Comparison of ENCODE assay signal across 12 mouse cellular contexts in genomic region chr1:132364388-132364787, GRCm38 (mm10). TPM values are rescaled to one million over a fixed set of nuclear protein-coding genes. Genes with fewer than 3 reads are reported as not detected.
DNase-seq lines count a peak whose midpoint lies in the region; ATAC-seq and TF ChIP-seq lines count a peak whose summit lies in the region.
"Had no signal": no experiment of that assay in that cellular context is flagged by ENCODE, and none has a peak within 500 bp of the region (broad histone marks: within the 10 kb centered on the region; RNA-seq: fewer than 3 reads in every experiment).

No protein-coding gene starts in this region.

- ATAC-seq in embryonic facial prominence, embryonic 12.5 days (ENCODE audit: insufficient number of reproducible peaks, insufficient read depth, low FRiP score, low TSS enrichment) = no peak
- no peak for ATAC-seq in liver, embryonic 14.5 days (ENCODE audit: insufficient read depth)

- H3K4me1 ChIP-seq in embryonic facial prominence, embryonic 12.5 days = no peaks in the 10 kb centered on the region
- H3K4me1 ChIP-seq in embryonic facial prominence, embryonic 10.5 days = peaks cover 21% of the 10 kb centered on the region
- H3K4me1 ChIP-seq in liver, embryonic 14.5 days (replicated peaks; ENCODE audit: control insufficient read depth in 2 of 2, insufficient read depth in 2 of 2, low read length in 1 of 2) = peaks cover 13 to 34% of the 10 kb centered on the region in 2 experiments

- no peak for DNase-seq in embryonic facial prominence, embryonic 10.5 days (ENCODE audit: low spot score)
- DNase-seq in left cerebral cortex, adult 2 months (ENCODE audit: extremely low spot score in 1 of 2, low spot score in 2 of 2) = peak in 1 of 2 experiments; percentile 51
- no peak for DNase-seq in left cerebral cortex, postnatal 14 days (ENCODE audit: low spot score in 2 of 2)
- DNase-seq in Muller cell, postnatal 12 days (ENCODE audit: inconsistent ontology term) = peak; percentile 55
- DNase-seq in liver, embryonic 14.5 days (ENCODE audit: low read depth in 3 of 3, low spot score in 3 of 3) = no peak
- no peak for DNase-seq in kidney, adult 18-20 months
- DNase-seq in T-cell, adult 2 months (ENCODE audit: low spot score) = no peak
- DNase-seq: thymus, adult 18-20 months had no signal

- H3K4me2 ChIP-seq in embryonic facial prominence, embryonic 12.5 days (replicated peaks) = no peak overlapping the region
- peak overlapping the region; percentile 83 for H3K4me2 ChIP-seq in liver, embryonic 14.5 days (ENCODE audit: low read depth)
- H3K4me2 ChIP-seq: embryonic facial prominence, embryonic 13.5 days; hindbrain, embryonic 15.5 days had no signal

- intact Hi-C loops in left cerebral cortex, adult 2 months (cut with DNase I) = no loop called here
- intact Hi-C loops in left cerebral cortex, postnatal 14 days (cut with DNase I) = no loop called here

- no peak for TF ChIP-seq EP300 in liver, embryonic 14.5 days (IDR thresholded peaks at IDR 0.05; ENCODE audit: low read depth)

- 0 out of 2 replicates have a peak overlapping the region, but pooled peaks have one; percentile 5 for H3K4me3 ChIP-seq in embryonic facial prominence, embryonic 12.5 days
- H3K4me3 ChIP-seq in embryonic facial prominence, embryonic 10.5 days = no peak overlapping the region
- no peak overlapping the region for H3K4me3 ChIP-seq in left cerebral cortex, adult 2 months
- peak overlapping the region; percentile 86 to 92 for H3K4me3 ChIP-seq in liver, embryonic 14.5 days (ENCODE audit: insufficient read depth in 1 of 2, low read depth in 2 of 2, low read length in 2 of 2)
- H3K4me3 ChIP-seq: embryonic facial prominence, embryonic 13.5 days; hindbrain, embryonic 15.5 days had no signal

- 84% methylated on average over 3 of the region's 3 CpGs for WGBS in embryonic facial prominence, embryonic 12.5 days
- 85% methylated on average over 3 of the region's 3 CpGs for WGBS in embryonic facial prominence, embryonic 10.5 days
- 86% methylated on average over 3 of the region's 3 CpGs for WGBS in liver, embryonic 14.5 days (ENCODE audit: insufficient replicate concordance)

- no peaks in the 10 kb centered on the region for H3K9me3 ChIP-seq in embryonic facial prominence, embryonic 12.5 days
- no peaks in the 10 kb centered on the region for H3K9me3 ChIP-seq in embryonic facial prominence, embryonic 10.5 days
- H3K9me3 ChIP-seq in liver, embryonic 14.5 days (ENCODE audit: control insufficient read depth, low read length) = no peaks in the 10 kb centered on the region
- H3K9me3 ChIP-seq: embryonic facial prominence, embryonic 13.5 days; hindbrain, embryonic 15.5 days had no signal

- H3K27ac ChIP-seq in embryonic facial prominence, embryonic 12.5 days = no peak overlapping the region
- no peak overlapping the region for H3K27ac ChIP-seq in embryonic facial prominence, embryonic 10.5 days (replicated peaks)
- peak overlapping the region; percentile 74 for H3K27ac ChIP-seq in left cerebral cortex, adult 2 months
- H3K27ac ChIP-seq in liver, embryonic 14.5 days = peak overlapping the region; percentile 95
- H3K27ac ChIP-seq: embryonic facial prominence, embryonic 13.5 days; hindbrain, embryonic 15.5 days; kidney, postnatal 0 days had no signal

- H3K27me3 ChIP-seq in embryonic facial prominence, embryonic 12.5 days = no peaks in the 10 kb centered on the region
- H3K27me3 ChIP-seq in embryonic facial prominence, embryonic 10.5 days (replicated peaks; ENCODE audit: low read depth, poor library complexity, severe bottlenecking) = no peaks in the 10 kb centered on the region
- H3K27me3 ChIP-seq in liver, embryonic 14.5 days (ENCODE audit: control insufficient read depth, insufficient read depth, low read length) = no peaks in the 10 kb centered on the region
- H3K27me3 ChIP-seq: embryonic facial prominence, embryonic 13.5 days; hindbrain, embryonic 15.5 days had no signal

- H3K36me3 ChIP-seq in embryonic facial prominence, embryonic 12.5 days = peaks cover 38% of the 10 kb centered on the region
- H3K36me3 ChIP-seq in embryonic facial prominence, embryonic 10.5 days (replicated peaks) = peaks cover 78% of the 10 kb centered on the region
- peaks cover 79% of the 10 kb centered on the region for H3K36me3 ChIP-seq in liver, embryonic 14.5 days (replicated peaks; ENCODE audit: control insufficient read depth, insufficient read depth, low read depth)

- no peak for TF ChIP-seq CTCF in left cerebral cortex, adult 2 months (IDR thresholded peaks at IDR 0.05)
- TF ChIP-seq CTCF in liver, embryonic 14.5 days (IDR thresholded peaks at IDR 0.05; ENCODE audit: low read depth) = no peak

- H3K9ac ChIP-seq in embryonic facial prominence, embryonic 12.5 days = no peak overlapping the region
- H3K9ac ChIP-seq in liver, embryonic 14.5 days (replicated peaks) = peak overlapping the region; percentile 98; the same call in 1 of the 2 replicates
- H3K9ac ChIP-seq: embryonic facial prominence, embryonic 13.5 days; hindbrain, embryonic 15.5 days had no signal

RNA-seq across cellular contexts. Expression of gene Tmcc2, which starts 26.7 kb away (rescaled TPM):
- polyA plus RNA-seq in embryonic facial prominence, embryonic 12.5 days (2016; fragmentation: Nextera tagmentation; extraction: Ambion mirVana) = 22.0 and 22.1 TPM in 2 replicates
- polyA plus RNA-seq in embryonic facial prominence, embryonic 10.5 days (2016; fragmentation: Nextera tagmentation; extraction: Ambion mirVana) = 10.2 and 11.7 TPM in 2 replicates
- 100 to 1,000 TPM; 178 to 192 TPM for total RNA-seq in left cerebral cortex, adult 2 months (2021)
- total RNA-seq in left cerebral cortex, postnatal 14 days (2021) = 100 to 1,000 TPM; 128 to 132 TPM
- polyA plus RNA-seq in liver, embryonic 14.5 days (2012; rRNA removed) = 327 and 335 TPM in 2 replicates
- polyA plus RNA-seq in liver, embryonic 14.5 days (2014; fragmentation: Nextera tagmentation; extraction: Ambion mirVana) = 285 and 306 TPM in 2 replicates

RNA-seq across cellular contexts. Expression of gene Nuak2, which starts 48.5 kb away (rescaled TPM):
- 6.3 TPM in 2 replicates for polyA plus RNA-seq in embryonic facial prominence, embryonic 12.5 days (2016; fragmentation: Nextera tagmentation; extraction: Ambion mirVana)
- 12.6 and 19.6 TPM in 2 replicates for polyA plus RNA-seq in embryonic facial prominence, embryonic 10.5 days (2016; fragmentation: Nextera tagmentation; extraction: Ambion mirVana)
- 1 to 10 TPM; 1.4 TPM for total RNA-seq in left cerebral cortex, adult 2 months (2021)
- 1 to 10 TPM; 1.6 to 1.7 TPM for total RNA-seq in left cerebral cortex, postnatal 14 days (2021)
- polyA plus RNA-seq in liver, embryonic 14.5 days (2012; rRNA removed) = 1.0 and 1.2 TPM in 2 replicates
- 2.0 and 2.1 TPM in 2 replicates for polyA plus RNA-seq in liver, embryonic 14.5 days (2014; fragmentation: Nextera tagmentation; extraction: Ambion mirVana)

RNA-seq across cellular contexts. Expression of gene Dstyk, which starts 53.0 kb away (rescaled TPM):
- 16.1 and 17.2 TPM in 2 replicates for polyA plus RNA-seq in embryonic facial prominence, embryonic 12.5 days (2016; fragmentation: Nextera tagmentation; extraction: Ambion mirVana)
- 13.2 and 13.5 TPM in 2 replicates for polyA plus RNA-seq in embryonic facial prominence, embryonic 10.5 days (2016; fragmentation: Nextera tagmentation; extraction: Ambion mirVana)
- total RNA-seq in left cerebral cortex, adult 2 months (2021) = 10 to 100 TPM; 44.9 to 45.5 TPM
- total RNA-seq in left cerebral cortex, postnatal 14 days (2021) = 10 to 100 TPM; 32.4 to 32.6 TPM
- 3.3 and 4.0 TPM in 2 replicates for polyA plus RNA-seq in liver, embryonic 14.5 days (2012; rRNA removed)
- polyA plus RNA-seq in liver, embryonic 14.5 days (2014; fragmentation: Nextera tagmentation; extraction: Ambion mirVana) = 3.6 TPM in 2 replicates

Comparison
In these comparisons a context has a peak if more than half of its experiments do, and no peak if none do; other contexts are left out.
1. H3K4me3 ChIP-seq: peak in embryonic facial prominence, embryonic 12.5 days (single experiment) and liver, embryonic 14.5 days (2 of 2); none in embryonic facial prominence, embryonic 10.5 days (single experiment) and left cerebral cortex, adult 2 months (single experiment).
2. H3K27ac ChIP-seq: peak in left cerebral cortex, adult 2 months (single experiment) and liver, embryonic 14.5 days (single experiment); none in embryonic facial prominence, embryonic 12.5 days (single experiment) and embryonic facial prominence, embryonic 10.5 days (single experiment).
3. RNA of gene Tmcc2, which starts 26.7 kb away (polyA plus RNA-seq): 285 to 335 TPM in liver, embryonic 14.5 days; 22.0 to 22.1 TPM in embryonic facial prominence, embryonic 12.5 days and 10.2 to 11.7 TPM in embryonic facial prominence, embryonic 10.5 days; every median in the first group is over 10 times any median in the second.